Mouse (Mus musculus): ENCODE measurements at regions not wholly inside any gene's neighbourhood (a gene's known extent, or its start where the extent isn't known, plus 50 kb on each side); places are given as distances from the start of the nearest gene placed in this dataset.

DNA sequence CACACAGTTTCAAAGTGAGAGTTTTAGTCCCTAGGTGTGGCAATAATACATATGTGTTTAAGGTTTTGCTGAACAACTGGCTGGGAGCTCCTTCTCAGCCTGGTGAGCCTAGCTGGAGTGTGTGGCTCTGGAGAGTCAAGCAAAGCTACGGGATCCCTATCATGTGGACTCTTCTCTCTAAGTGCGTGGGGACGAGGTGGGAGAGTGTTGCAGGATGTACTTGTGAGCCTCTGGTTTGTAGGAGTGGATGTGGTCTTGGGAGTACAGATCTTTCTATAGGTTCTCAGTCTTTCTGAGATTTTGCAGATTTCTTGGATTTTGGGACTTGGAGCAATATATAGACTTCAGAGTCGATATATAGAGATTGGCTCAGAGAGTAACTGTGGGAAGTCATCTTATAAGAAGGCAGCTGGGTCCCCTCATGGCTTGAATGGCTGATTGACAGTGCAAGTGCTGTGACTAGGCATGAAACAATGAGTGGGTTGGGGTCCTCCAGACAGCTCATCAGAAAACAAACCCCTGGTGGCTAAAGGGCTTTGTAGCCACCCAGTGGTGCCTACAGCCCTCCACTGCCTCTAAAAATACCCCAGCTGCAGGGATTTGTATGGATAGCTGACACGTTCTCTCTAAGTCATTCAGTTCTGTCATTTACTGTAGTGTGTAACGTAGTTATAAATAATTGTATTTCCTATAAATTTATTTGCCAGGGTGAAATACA is 486.1 kb downstream of the Cdh26 start:
- TF ChIP-seq POLR2A (IDR thresholded peaks at IDR 0.05; ENCODE audit: low read depth, low read length) = no peak
- TF ChIP-seq CTCF (conservative IDR thresholded peaks at IDR 0.05 in 1 of 2, IDR thresholded peaks at IDR 0.05 in 1 of 2; ENCODE audit: low read depth in 2 of 2, low read length in 2 of 2) = no peak
- TF ChIP-seq MEF2A (IDR thresholded peaks at IDR 0.05; ENCODE audit: borderline replicate concordance, low read depth, low read length) = no peak
- TF ChIP-seq ETS1 (conservative IDR thresholded peaks at IDR 0.05; ENCODE audit: low read depth, low read length) = no peak
- TF ChIP-seq EP300 (IDR thresholded peaks at IDR 0.05; ENCODE audit: low read length) = no peak
- TF ChIP-seq CHD1 (IDR thresholded peaks at IDR 0.05; ENCODE audit: low read depth, low read length) = no peak
- TF ChIP-seq MAX (IDR thresholded peaks at IDR 0.05; ENCODE audit: low read length) = no peak
- TF ChIP-seq CHD2 (IDR thresholded peaks at IDR 0.05; ENCODE audit: low read length) = no peak
- no peak for TF ChIP-seq ZKSCAN1 (IDR thresholded peaks at IDR 0.05; ENCODE audit: borderline replicate concordance, low read depth, low read length)
- TF ChIP-seq HCFC1 (IDR thresholded peaks at IDR 0.05; ENCODE audit: low read depth, low read length) = no peak
- no peak for TF ChIP-seq ZMIZ1 (IDR thresholded peaks at IDR 0.05; ENCODE audit: low read depth, low read length)
